Mouse (Mus musculus) fat pad, adult 2 months (tissue): ENCODE measurements at regions not wholly inside any gene's neighbourhood (a gene's known extent, or its start where the extent isn't known, plus 50 kb on each side); places are given as distances from the start of the nearest gene placed in this dataset.
A peak's percentile ranks its signal among the peaks of the same experiment; 100 is the strongest.

Experiments
- DNase-seq: peaks from one replicate; pipeline ENCODE4 v3.0.0-alpha.2; 2011; ENCODE audit warnings: low read depth, low spot score; ENCODE audit errors: extremely low read depth

DNA sequence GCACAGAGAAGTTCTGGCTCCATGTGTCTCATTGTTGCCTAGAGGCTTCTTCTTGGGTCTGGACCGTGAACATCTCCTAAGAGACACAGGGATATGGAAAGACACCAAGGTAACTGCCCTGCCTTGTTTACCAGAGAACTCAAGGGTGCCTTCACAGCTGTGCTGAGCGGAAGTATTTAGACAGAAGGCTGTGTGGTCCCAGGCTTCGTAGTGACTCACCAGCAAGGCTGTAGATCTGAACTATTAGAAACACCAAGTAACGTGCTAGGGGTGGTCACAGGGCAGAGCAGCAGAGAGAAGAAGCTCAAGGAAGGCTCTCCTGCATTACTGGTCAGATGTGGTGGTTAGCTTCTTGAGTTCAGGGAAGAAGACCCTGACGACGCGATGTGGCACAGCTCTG lies 51.6 kb upstream of the Lpp start:
- no peak for DNase-seq

DNA sequence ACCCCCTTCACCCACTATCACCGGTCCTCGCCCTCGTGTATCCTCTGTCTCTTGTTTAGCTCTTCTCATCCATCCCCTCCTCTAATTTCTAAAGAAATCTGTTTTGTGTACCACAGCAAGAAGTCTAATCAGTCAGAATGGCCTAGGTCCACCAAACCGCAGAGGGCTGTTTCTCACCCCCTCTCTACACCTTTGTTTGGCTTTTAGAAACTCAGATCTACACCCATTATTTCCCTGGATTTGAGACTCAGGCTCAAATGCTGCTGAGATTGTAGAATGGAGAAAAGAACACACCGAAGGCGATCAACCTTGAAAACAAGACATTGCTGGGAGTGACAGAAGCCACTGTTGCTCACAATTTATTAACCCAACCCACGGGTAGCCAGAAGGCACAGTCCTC lies 52.7 kb upstream of the Lpp start:
- DNase-seq: no peak

DNA sequence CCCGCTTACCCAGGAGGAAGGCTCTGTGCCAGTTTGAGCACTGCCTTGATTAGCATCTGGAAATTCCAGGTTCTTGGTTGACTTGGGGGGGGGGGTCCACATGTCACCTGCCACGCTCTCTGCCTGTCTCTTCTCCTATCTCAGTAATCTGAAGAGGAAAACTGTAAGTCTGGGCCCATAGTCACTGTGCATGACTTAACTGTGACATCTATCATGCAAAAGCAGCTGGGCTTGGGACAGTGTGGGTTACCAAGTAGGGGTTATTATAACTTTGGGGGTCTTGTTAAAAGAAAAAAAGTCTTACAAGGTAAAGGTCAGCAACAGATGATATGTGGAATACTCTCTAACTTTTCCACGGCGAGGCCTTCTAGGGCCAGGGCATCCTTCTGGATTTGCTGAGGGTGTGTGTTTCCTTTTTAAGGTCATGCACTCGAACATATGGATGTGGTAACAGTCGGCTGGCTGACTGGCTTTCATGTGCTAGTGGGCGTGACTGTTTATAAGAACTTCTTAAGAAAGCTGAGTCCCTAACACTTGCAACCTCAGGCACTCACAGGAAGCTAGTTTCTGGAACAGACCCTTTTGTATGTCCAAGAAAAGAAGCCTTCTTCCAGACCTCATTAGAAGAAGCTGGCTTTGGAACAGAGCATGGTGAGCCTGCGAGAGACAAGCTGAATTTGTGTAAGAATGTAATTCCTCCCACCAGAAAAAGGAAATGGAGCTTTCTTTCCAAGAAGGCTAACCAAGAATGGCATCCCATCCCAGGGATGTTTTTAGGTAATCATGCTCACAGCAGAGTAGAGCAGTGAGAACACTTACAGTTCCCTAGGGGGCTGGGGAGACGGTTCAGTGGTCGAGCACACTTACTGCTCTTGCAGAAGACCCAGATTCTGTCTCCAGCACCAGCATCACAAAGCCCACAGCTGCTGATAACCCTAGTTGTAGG lies 53.7 kb upstream of the Lpp start:
- no peak for DNase-seq

DNA sequence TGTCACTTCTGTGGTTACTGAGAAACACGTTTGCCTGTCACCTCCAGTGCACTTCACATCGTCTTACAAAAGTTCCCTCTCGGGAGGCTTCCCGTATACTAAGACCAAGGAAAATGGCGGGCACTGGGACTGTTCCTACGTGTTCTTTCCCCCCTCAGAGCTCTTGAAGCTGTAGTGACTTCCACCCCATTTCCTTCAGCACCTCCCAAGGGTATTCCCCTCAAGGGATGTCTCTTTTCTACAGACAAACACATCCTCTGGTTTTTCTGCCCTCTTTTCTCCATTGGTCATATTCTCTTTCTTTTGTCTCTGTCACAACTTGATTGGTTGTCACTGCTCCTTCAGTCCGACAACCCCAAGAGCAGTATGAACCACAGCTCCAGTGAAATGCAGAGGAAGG lies 54.9 kb upstream of the Lpp start:
- no peak for DNase-seq

DNA sequence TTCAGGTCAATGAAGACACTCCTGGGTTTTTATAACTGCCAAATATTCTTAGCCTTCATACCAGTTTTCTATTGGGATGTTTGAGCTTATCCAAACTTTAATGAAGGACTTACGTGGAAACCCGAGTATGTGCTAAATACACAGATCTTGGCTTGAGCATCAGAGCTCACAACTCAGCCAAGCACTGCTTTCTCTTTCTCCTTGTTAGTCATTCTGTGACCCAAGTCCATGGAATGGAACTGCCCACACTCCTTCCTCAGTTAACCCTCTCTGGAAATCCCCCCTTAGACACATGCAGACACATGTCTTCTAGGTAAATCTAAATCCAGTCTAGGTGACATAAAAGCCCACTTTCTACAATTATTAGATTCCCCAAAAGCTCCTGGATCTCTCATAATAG lies 58.9 kb upstream of the Lpp start:
- no peak for DNase-seq

DNA sequence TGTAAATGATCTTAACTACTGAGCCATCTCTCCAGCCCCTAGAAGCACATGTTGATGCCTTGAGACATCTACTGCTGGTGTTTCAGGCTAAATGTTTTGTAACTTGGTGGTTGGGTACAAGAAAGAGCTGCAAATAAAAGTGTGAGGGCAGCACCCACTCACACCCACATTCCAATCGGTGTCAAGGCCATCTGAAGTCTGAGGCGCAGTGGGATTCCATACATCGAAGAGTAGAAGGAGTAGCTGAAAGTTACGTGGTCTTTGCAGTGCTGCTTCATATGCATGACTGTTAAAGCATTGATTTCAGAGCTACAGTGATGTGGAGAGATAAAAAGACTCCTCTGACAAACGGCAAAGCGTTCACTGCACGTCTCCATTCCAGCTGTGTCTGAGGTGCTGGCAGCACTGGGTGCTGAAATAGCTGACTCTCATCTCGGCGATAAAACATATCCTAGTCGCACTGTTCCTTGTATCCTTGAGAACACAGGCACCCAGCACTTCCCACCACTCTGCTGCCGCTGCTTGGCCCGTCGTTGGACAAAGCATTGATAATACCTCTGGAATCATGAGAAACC lies 61.8 kb upstream of the Lpp start:
- no peak for DNase-seq

DNA sequence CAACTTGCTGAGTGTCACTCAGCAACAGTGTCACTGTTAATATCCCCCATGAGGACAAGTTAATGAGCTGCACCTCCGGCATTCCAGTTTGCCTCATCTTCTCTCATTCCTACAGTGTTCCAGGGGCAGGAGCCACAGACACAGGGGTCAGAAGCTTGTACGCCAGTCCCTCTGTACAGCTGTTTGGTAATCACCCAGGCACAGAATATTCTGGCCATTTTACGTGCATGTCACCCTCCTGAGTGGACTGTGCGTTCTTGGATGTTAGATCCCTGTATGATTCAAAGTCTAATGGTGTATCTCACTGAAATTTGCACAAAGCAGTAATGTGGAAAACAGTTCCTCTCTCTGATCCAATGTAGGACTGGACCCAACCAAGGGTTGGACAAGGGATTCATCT lies 66.7 kb upstream of the Lpp start:
- DNase-seq: no peak

DNA sequence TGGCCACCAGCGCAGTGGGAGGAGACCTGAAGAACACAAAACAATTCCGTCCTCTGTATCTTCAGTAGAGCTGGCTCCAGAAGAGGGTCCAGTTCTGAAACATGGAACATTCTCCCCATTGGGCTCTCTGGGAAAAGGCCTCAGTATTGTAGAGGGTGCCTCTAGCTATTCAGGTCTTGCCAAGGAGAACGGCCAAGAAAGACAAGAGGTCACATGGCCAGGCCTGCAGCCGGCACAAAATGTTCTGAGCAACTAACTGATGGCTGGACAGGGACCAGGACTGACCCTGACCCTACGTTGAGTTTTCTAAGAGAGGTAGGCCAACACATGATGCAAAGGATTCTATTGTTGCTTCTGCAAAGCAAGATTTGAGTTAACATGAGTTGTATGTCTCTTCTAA lies 67.3 kb upstream of the Lpp start:
- no peak for DNase-seq

DNA sequence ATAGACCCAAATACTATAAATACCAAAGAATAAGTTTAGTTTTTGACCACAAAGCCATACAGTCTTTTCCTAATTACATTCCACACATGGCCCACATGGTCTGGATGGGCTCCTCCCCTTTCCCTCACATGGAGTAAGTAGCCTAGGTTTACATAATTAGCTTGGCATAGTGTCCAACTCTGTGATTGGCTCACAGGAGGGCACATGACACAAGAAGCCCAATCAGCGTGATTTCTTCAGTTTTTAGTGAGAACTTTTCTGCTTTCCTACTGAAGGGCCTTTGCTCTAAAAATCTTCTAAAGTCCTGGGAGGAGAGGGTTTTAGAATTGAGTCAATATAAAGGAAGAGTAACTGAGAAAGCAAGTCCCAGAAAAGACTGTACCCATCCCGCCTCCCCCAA lies 68.4 kb upstream of the Lpp start:
- no peak for DNase-seq

DNA sequence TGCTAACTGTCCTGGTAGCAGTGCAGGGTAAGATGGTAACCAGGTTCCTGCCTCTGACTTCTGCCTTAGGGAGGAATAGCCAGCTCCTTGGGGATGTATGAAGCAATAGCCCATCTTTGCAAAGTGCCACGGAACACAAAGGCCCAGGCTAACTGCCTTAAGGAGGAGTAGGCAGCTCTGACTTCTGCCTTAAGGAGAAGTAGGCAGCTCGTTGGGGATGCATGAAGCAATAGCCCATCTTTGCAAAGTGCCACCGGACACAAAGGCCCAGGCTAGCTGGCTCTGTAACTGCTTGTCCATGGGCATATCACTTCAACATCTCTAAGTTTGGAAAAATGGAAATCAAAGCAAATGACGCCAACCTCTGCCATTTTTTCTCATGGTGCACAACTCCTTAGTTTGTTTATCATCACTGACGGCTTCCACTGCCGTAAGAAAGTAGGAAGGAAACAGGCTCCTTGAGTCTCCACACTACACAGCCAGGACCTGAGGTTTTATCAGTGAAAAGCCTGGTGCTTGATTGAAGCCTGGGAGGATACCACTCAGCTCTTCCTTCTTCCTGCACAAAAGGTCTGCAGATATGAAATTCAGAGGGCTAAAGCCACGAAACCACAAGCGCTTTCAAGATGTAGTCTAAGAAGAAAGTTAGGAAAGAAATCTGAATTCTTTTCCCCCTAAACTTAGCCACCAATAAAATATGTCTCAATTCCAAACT lies 74.4 kb upstream of the Lpp start:
- no peak for DNase-seq

DNA sequence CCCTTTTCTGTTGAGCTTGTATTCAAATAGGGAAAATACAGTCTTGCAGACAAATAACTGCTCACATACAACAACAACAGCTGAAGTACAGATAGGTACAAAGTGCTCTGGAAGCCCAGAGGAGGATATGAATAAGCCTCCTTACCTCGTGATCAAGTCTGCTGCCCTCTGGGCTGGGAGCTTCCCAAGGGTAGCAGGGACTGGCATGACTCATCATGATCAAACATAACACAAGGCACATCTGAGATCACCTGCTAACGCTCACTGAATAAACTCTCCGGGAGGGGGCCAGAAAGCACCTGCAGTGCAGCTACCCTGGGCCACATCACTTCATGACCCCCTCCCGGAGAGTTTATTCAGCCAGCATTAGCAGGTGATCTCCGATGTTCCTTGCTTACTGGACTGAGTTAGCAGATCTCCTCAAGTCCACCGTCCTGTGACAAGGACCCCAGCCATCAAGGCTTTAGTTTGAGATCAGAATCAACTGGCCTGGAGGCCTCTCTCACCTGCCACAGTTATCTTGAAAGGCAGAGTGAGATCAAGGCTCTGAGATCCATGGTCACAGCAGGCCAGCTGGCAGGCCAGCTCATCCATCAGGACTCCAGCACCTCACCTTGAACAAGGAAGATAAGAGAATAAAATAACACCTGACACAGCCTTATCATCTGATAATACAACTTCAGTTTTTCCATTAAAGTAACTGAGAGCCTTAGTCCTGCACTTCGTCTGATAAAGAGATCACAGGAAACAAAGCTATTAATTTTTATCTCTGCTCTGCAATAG lies 79.6 kb upstream of the Lpp start:
- no peak for DNase-seq

DNA sequence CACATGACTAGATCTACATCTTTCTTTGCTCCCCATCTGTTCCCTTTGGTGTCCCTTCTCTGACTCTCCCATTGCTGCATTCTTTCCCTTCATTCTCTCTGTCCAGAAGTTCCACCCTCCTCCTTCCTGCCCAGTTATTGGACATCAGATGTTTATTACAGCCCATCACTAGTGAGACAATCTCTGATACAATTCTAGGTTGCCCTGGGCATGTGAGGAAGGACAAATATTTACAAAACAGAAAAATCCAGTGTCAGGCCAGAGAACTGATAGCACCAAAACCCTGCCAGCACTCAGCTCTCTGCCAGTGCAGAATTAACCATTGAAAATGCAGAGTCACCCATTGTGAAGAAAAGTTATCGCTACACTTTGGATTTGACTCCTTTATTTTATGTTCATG lies 87.9 kb upstream of the Lpp start:
- DNase-seq: no peak

DNA sequence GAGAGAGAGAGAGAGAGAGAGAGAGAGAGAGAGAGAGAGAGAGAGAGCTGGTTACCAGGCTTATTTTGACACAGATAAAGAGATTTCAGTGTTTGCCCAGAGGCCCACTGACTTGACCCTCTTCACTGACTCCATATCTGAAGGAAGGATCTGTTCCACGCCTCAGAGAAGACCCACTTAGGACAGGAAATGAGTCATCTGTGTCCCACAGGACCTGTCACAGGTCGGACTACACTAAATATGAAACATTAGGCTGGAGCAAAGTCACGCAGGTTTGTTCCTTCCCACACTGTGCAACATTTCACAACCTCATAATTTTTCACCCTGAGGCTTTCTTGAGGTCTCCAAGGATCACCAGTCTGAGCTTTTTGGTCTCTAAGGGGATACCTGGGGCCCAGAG lies 96.5 kb upstream of the Lpp start:
- no peak for DNase-seq

DNA sequence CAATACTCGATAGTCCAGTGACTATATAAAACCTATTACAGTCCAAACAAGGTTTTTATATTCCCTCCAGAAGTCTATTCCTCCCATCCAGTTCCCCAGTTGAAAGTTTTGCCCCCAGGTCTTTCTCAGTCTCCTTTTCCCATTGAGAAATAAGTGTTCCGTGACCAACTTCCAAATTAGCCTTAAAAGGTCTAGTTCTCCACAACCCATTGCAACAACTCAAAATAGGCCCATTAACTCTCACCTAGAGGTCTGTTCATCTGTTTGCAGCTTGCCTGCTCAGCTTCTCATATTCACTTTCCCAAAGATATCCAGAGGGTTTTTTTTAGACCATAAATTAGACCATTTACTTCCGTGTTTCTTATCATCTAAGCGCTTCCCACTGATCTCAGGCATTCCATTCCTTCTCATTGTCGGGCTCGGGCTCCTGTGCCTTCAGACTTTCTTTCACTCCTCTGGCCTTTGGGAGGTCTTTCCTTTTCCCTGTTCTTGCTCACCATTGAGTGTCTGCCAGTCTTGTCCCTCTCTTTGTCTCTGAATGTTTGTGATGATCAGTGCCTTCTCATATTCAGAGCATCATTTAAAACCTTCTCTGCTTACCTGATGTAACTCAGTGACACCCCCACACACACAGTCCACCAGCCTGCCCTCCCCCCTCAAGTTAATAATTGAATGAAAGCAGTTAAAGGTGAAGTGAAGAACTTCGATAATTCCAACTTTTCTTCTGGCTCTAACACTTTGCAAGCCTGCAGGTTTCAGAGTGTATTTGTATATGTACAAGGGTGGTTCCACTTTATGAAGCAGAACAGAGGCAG lies 97.5 kb upstream of the Lpp start:
- DNase-seq: no peak

DNA sequence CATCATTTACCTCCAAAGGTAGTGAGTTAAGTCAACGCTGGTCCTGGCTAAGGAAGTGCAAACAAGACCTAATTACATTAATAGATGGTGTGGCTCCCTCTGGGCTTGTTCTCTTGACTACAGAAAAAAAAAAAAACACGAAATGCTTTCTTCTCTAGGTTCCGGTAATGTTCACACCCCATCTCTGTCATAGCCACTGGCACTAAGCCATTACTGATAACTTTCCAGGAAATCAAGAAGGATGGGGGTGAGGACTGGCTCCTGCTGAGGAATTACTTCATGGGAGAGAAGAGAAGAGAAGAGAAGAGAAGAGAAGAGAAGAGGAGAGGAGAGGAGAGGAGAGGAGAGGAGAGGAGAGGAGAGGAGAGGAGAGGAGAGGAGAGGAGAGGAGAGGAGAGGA lies 109.1 kb upstream of the Lpp start:
- no peak for DNase-seq

DNA sequence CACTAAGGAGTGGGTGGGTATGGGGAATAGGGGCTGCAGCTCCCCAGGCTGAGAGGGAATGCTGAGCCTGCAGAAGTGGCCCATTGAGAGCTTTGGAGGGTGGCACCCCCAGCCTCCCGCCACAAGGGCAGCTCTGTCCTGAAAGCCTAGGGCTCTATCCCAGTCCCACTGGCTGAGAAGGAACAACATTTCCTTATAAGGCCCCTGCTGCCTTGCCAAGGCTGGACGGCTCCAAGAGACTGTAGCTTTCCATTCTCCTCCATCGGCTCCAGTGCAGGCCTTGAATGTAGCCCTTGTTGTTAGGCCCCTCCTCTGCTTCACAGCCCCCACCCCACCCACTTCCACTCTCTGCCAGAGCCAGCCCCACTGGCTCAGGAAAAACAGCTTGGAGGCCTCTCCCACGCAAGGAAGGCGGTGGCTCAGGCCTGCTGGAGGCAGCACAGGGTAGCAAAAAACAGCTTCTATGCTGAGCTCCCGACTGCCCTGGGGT lies 111.1 kb upstream of the Lpp start:
- DNase-seq: peak; percentile 45

DNA sequence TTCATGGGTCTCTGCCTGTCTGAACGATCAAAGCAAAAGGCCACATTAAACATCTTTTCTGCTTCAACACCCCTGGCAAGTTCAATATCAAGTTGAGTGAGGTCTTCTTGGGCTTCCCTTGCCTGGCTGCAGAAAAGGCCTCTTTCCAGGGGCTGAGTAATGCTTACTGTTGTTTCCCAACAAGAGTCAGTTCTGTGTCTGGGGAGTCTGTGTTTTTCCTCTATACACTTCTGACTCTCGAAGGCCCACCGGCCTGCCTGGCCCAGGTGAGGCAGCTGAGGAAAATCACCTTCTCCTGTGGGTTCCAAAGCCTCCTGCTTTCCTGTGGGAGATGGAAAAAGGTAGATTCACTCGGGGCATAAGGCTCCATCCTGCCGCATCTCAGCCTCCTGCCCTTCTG lies 111.7 kb upstream of the Lpp start:
- no peak for DNase-seq

DNA sequence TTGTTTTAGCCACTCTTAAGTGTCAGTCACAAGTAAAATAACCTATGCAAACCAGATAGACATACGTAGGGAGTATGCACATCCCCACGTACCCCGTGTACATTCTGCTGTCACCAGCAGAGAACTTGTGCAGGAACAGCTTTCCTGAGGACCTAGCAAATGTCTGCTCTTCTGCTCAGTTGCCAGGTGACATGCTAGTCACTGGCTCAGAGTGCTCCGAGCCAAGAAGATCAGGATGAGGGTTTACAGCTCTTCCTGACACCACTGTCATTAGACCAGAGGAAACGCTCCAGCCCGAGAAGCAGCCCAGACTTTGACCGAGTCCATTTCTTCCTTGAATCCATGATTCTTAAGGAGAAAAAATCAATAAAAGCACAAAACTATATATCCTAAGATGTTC lies 115.5 kb upstream of the Lpp start:
- no peak for DNase-seq

DNA sequence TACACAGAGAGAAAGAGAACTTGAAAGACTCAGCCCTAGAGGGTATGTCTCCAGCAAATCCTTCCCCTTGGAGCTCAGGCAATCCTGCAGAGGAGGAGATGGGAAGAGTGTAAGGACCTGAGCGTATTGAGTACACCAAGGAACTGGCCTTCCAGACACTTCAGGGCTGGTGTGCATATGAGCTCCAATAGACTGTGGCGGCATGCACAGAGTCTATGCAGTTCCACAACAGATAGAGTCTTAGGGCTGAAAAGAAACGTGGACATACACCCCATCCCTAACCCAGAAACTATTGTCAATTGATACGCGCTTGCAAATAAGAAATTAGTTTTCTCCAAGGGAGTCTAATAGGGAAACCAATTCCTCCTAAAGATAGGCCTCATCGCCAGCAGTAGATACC lies 130.6 kb upstream of the Lpp start:
- no peak for DNase-seq

DNA sequence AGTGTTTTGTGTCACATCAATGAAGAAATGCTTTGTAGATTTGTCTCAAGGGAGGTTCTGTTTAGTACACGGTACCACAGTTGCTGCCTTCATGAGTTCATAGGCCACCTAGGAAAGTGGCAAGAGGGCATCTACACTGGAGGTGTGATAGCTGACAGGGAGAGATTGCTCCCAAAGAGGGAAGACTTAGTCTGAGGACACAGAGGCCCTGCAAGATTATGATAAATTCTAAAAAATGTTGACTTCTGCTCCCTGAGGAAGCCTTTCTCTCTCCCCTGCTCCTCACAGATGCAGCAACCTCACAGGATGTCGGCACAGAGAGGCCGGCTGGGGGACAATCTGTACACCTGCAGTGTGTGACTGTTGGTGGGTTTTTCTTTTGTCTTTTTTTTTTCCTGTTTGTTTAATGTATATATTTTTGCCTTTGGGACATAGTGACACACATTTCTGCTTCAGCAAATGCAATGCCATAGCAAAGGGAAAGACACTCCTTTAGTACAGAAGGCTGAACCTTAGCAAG lies 133.5 kb upstream of the Lpp start:
- no peak for DNase-seq
